Mouse (Mus musculus): Measurements from ENCODE around the gene Olfr1214. TPM values are rescaled to one million over a fixed set of nuclear protein-coding genes. Genes with fewer than 3 reads are reported as not detected.
"Not testable (repeated sequence)": the region's sequence is repeated elsewhere in the genome, so short reads cannot be mapped to it uniquely, and the experiment has no call there.

Gene Olfr1214
- total RNA-seq (2021): not detected

GRCm38 (mm10) chr2:88992553-88992952, at the start of gene Olfr1214:
Gene Olfr1214 (minus strand): TSS chr2:88992653.
- intact Hi-C loops (cut with DNase I): no loop called here
- DNase-seq (ENCODE audit: low spot score in 2 of 2): no peak

- DNase-seq (ENCODE audit: low spot score in 2 of 2): no peak
- intact Hi-C loops (cut with DNase I): no loop called here
These were observed 39.5 kb upstream of the Olfr1214 start, which contains the start of gene Olfr1217 for GRCm38 (mm10) chr2:89031965-89032364. Gene Olfr1217 (minus strand): TSS chr2:89032065.

- DNase-seq (ENCODE audit: low spot score in 2 of 2); intact Hi-C loops (cut with DNase I): not testable (repeated sequence)
These were observed 29.0 kb upstream of the Olfr1214 start for GRCm38 (mm10) chr2:89021436-89021835.

- intact Hi-C loops (cut with DNase I): no loop called here
- no peak for DNase-seq (ENCODE audit: low spot score in 2 of 2)
These were observed 25.8 kb upstream of the Olfr1214 start, which contains the start of gene Olfr1216 for GRCm38 (mm10) chr2:89018240-89018639. Gene Olfr1216 (minus strand): TSS chr2:89018340.

GRCm38 (mm10) chr2:89006873-89007272, 14.4 kb upstream of the Olfr1214 start, which contains the start of gene Olfr1215:
Gene Olfr1215 (minus strand): TSS chr2:89006973.
- DNase-seq (ENCODE audit: low spot score in 2 of 2): no peak
- intact Hi-C loops (cut with DNase I): no loop called here

- DNase-seq (ENCODE audit: low spot score in 2 of 2): no peak
- intact Hi-C loops (cut with DNase I): no loop called here
These were observed 12.3 kb downstream of the Olfr1214 start, which contains the start of gene Gm13762 for GRCm38 (mm10) chr2:88980181-88980580. Gene Gm13762 (minus strand): TSS chr2:88980281.

- intact Hi-C loops (cut with DNase I): no loop called here
- DNase-seq (ENCODE audit: low spot score in 2 of 2): no peak
These were observed 38.8 kb downstream of the Olfr1214 start, which contains the start of gene Olfr1212 for GRCm38 (mm10) chr2:88953669-88954068. Gene Olfr1212 (plus strand): TSS chr2:88953969.

GRCm38 (mm10) chr2:88938011-88938410, 54.4 kb downstream of the Olfr1214 start, which contains the start of gene Olfr1211:
Gene Olfr1211 (minus strand): TSS chr2:88938111.
- no peak for DNase-seq (ENCODE audit: low spot score in 2 of 2)
- intact Hi-C loops (cut with DNase I): no loop called here

Other genes with a start within 250 kb of the Olfr1214 start
- not detected for gene Olfr1198, start 241.3 kb downstream of the Olfr1214 start, total RNA-seq (2021)
- gene Olfr1199, start 232.2 kb downstream of the Olfr1214 start, total RNA-seq (2021): not detected
- gene Olfr1200, start 222.2 kb downstream of the Olfr1214 start, total RNA-seq (2021): not detected
- not detected for gene Olfr1201, start 199.6 kb downstream of the Olfr1214 start, total RNA-seq (2021)
- not detected for gene Olfr1202, start 178.2 kb downstream of the Olfr1214 start, total RNA-seq (2021)
- not detected for gene Olfr1205, start 162.9 kb downstream of the Olfr1214 start, total RNA-seq (2021)
- not detected for gene Olfr1204, start 143.4 kb downstream of the Olfr1214 start, total RNA-seq (2021)
- not detected for gene Olfr1206, start 129.4 kb downstream of the Olfr1214 start, total RNA-seq (2021)
- gene Olfr1208, start 90.3 kb downstream of the Olfr1214 start, total RNA-seq (2021): not detected
- gene Olfr1209, start 77.5 kb downstream of the Olfr1214 start, total RNA-seq (2021): not detected
- gene Olfr1211, start 54.5 kb downstream of the Olfr1214 start, total RNA-seq (2021): not detected
- not detected for gene Olfr1212, start 38.7 kb downstream of the Olfr1214 start, total RNA-seq (2021)
- gene Gm13762, start 12.4 kb downstream of the Olfr1214 start, total RNA-seq (2021): not detected
- not detected for gene Olfr1215, start 14.3 kb upstream of the Olfr1214 start, total RNA-seq (2021)
- not detected for gene Olfr1216, start 25.7 kb upstream of the Olfr1214 start, total RNA-seq (2021)
- not detected for gene Olfr1217, start 39.4 kb upstream of the Olfr1214 start, total RNA-seq (2021)
- gene Olfr1218, start 68.5 kb upstream of the Olfr1214 start, total RNA-seq (2021): not detected
- gene Olfr1219, start 90.9 kb upstream of the Olfr1214 start, total RNA-seq (2021): not detected
- gene Olfr1220, start 114.2 kb upstream of the Olfr1214 start, total RNA-seq (2021): not detected
- gene Olfr1221, start 124.6 kb upstream of the Olfr1214 start, total RNA-seq (2021): not detected
- gene Olfr1222, start 140.4 kb upstream of the Olfr1214 start, total RNA-seq (2021): not detected
- gene Olfr1223, start 158.9 kb upstream of the Olfr1214 start, total RNA-seq (2021): not detected
- not detected for gene Olfr1224-ps1, start 171.4 kb upstream of the Olfr1214 start, total RNA-seq (2021)
- not detected for gene Olfr1225, start 182.0 kb upstream of the Olfr1214 start, total RNA-seq (2021)
- not detected for gene Olfr1226, start 207.4 kb upstream of the Olfr1214 start, total RNA-seq (2021)

All from left cerebral cortex, postnatal 25 days (tissue).